Mouse (Mus musculus): Measurements from ENCODE around the gene Fam196b. TPM values are rescaled to one million over a fixed set of nuclear protein-coding genes. Genes with fewer than 3 reads are reported as not detected.

The Fam196b gene
- polyA plus RNA-seq, 1 experiment from 2014 or later: 2.5 TPM

GRCm38 (mm10) chr11:34317001-34317400 lies 2.4 kb downstream of the Fam196b start:
- H3K36me3 ChIP-seq (ENCODE audit: control insufficient read depth, insufficient read depth): no peaks in the 10 kb centered on the region
- H3K4me2 ChIP-seq (ENCODE audit: low read length): peak overlapping the region; percentile 31
- WGBS: 65% methylated on average over 8 of the region's 8 CpGs
- peaks cover 20% of the 10 kb centered on the region for H3K4me1 ChIP-seq (replicated peaks; ENCODE audit: control insufficient read depth, insufficient read depth, low read length)
- H3K9ac ChIP-seq (replicated peaks; ENCODE audit: low read depth, low read length): no peak overlapping the region
- H3K27ac ChIP-seq (ENCODE audit: low read length): no peak overlapping the region
- H3K27me3 ChIP-seq (replicated peaks; ENCODE audit: control insufficient read depth, insufficient read depth, low read length): no peaks in the 10 kb centered on the region
- H3K9me3 ChIP-seq (ENCODE audit: control insufficient read depth, low read length): no peaks in the 10 kb centered on the region
- no peak overlapping the region; the same call in 1 of the 2 replicates for H3K4me3 ChIP-seq (replicated peaks; ENCODE audit: low read length)
- 0 out of 2 replicates have a peak, but pooled peaks have one; percentile 22 for ATAC-seq

- ATAC-seq: no peak
- Histone ChIP-seq H3K4me1 (replicated peaks; ENCODE audit: control insufficient read depth, insufficient read depth, low read length) (peaks cover 20% of the 10 kb centered on the region), H3K36me3 (ENCODE audit: control insufficient read depth, insufficient read depth) (no peaks in the 10 kb centered on the region), H3K9ac (replicated peaks; ENCODE audit: low read depth, low read length) (no peak overlapping the region), H3K27me3 (replicated peaks; ENCODE audit: control insufficient read depth, insufficient read depth, low read length) (no peaks in the 10 kb centered on the region), H3K4me2 (ENCODE audit: low read length) (no peak overlapping the region), H3K27ac (ENCODE audit: low read length) (no peak overlapping the region), H3K9me3 (ENCODE audit: control insufficient read depth, low read length) (no peaks in the 10 kb centered on the region), H3K4me3 (replicated peaks; ENCODE audit: low read length) (no peak overlapping the region)
- WGBS: 82% methylated on average over 1 of the region's 1 CpGs
These were observed 4.7 kb downstream of the Fam196b start for GRCm38 (mm10) chr11:34319282-34319681.

- 66% methylated on average over 8 of the region's 8 CpGs for WGBS
- no peak overlapping the region for H3K27ac ChIP-seq (ENCODE audit: low read length)
- H3K9ac ChIP-seq (replicated peaks; ENCODE audit: low read depth, low read length): no peak overlapping the region
- no peaks in the 10 kb centered on the region for H3K4me1 ChIP-seq (replicated peaks; ENCODE audit: control insufficient read depth, insufficient read depth, low read length)
- no peak overlapping the region for H3K4me3 ChIP-seq (replicated peaks; ENCODE audit: low read length)
- no peak overlapping the region for H3K4me2 ChIP-seq (ENCODE audit: low read length)
- no peak for ATAC-seq
- no peaks in the 10 kb centered on the region for H3K27me3 ChIP-seq (replicated peaks; ENCODE audit: control insufficient read depth, insufficient read depth, low read length)
- no peaks in the 10 kb centered on the region for H3K9me3 ChIP-seq (ENCODE audit: control insufficient read depth, low read length)
- H3K36me3 ChIP-seq (ENCODE audit: control insufficient read depth, insufficient read depth): no peaks in the 10 kb centered on the region
These were observed 9.0 kb downstream of the Fam196b start for GRCm38 (mm10) chr11:34323664-34324063.

GRCm38 (mm10) chr11:34332344-34333031 lies 17.9 kb downstream of the Fam196b start:
- Histone ChIP-seq H3K9me3 (ENCODE audit: control insufficient read depth, low read length) (no peaks in the 10 kb centered on the region), H3K4me1 (replicated peaks; ENCODE audit: control insufficient read depth, insufficient read depth, low read length) (peaks cover 4% of the 10 kb centered on the region; the same call in 1 of the 2 replicates), H3K4me3 (replicated peaks; ENCODE audit: low read length) (no peak overlapping the region), H3K9ac (replicated peaks; ENCODE audit: low read depth, low read length) (no peak overlapping the region), H3K27ac (ENCODE audit: low read length) (no peak overlapping the region), H3K27me3 (replicated peaks; ENCODE audit: control insufficient read depth, insufficient read depth, low read length) (no peaks in the 10 kb centered on the region), H3K36me3 (ENCODE audit: control insufficient read depth, insufficient read depth) (no peaks in the 10 kb centered on the region), H3K4me2 (ENCODE audit: low read length) (no peak overlapping the region)
- 80% methylated on average over 7 of the region's 7 CpGs for WGBS
- ATAC-seq: no peak

GRCm38 (mm10) chr11:34337907-34338306 lies 23.3 kb downstream of the Fam196b start:
- no peak overlapping the region for H3K27ac ChIP-seq (ENCODE audit: low read length)
- no peak overlapping the region for H3K9ac ChIP-seq (replicated peaks; ENCODE audit: low read depth, low read length)
- no peaks in the 10 kb centered on the region for H3K36me3 ChIP-seq (ENCODE audit: control insufficient read depth, insufficient read depth)
- no peak overlapping the region for H3K4me2 ChIP-seq (ENCODE audit: low read length)
- WGBS: 81% methylated on average over 1 of the region's 1 CpGs
- no peak overlapping the region for H3K4me3 ChIP-seq (replicated peaks; ENCODE audit: low read length)
- no peaks in the 10 kb centered on the region for H3K27me3 ChIP-seq (replicated peaks; ENCODE audit: control insufficient read depth, insufficient read depth, low read length)
- no peak for ATAC-seq
- no peaks in the 10 kb centered on the region for H3K4me1 ChIP-seq (replicated peaks; ENCODE audit: control insufficient read depth, insufficient read depth, low read length)
- H3K9me3 ChIP-seq (ENCODE audit: control insufficient read depth, low read length): no peaks in the 10 kb centered on the region

GRCm38 (mm10) chr11:34339693-34340092 lies 25.1 kb downstream of the Fam196b start:
- H3K36me3 ChIP-seq (ENCODE audit: control insufficient read depth, insufficient read depth): no peaks in the 10 kb centered on the region
- no peak for ATAC-seq
- H3K9ac ChIP-seq (replicated peaks; ENCODE audit: low read depth, low read length): no peak overlapping the region
- 82% methylated on average over 5 of the region's 5 CpGs for WGBS
- no peak overlapping the region for H3K4me3 ChIP-seq (replicated peaks; ENCODE audit: low read length)
- no peaks in the 10 kb centered on the region for H3K27me3 ChIP-seq (replicated peaks; ENCODE audit: control insufficient read depth, insufficient read depth, low read length)
- H3K4me1 ChIP-seq (replicated peaks; ENCODE audit: control insufficient read depth, insufficient read depth, low read length): peaks cover 4% of the 10 kb centered on the region
- no peak overlapping the region for H3K4me2 ChIP-seq (ENCODE audit: low read length)
- H3K27ac ChIP-seq (ENCODE audit: low read length): no peak overlapping the region
- no peaks in the 10 kb centered on the region for H3K9me3 ChIP-seq (ENCODE audit: control insufficient read depth, low read length)

GRCm38 (mm10) chr11:34343742-34344307 lies 29.2 kb downstream of the Fam196b start:
- Histone ChIP-seq H3K9ac (replicated peaks; ENCODE audit: low read depth, low read length) (no peak overlapping the region), H3K4me3 (replicated peaks; ENCODE audit: low read length) (no peak overlapping the region), H3K27me3 (replicated peaks; ENCODE audit: control insufficient read depth, insufficient read depth, low read length) (no peaks in the 10 kb centered on the region), H3K27ac (ENCODE audit: low read length) (no peak overlapping the region), H3K4me2 (ENCODE audit: low read length) (no peak overlapping the region), H3K36me3 (ENCODE audit: control insufficient read depth, insufficient read depth) (no peaks in the 10 kb centered on the region), H3K9me3 (ENCODE audit: control insufficient read depth, low read length) (no peaks in the 10 kb centered on the region), H3K4me1 (replicated peaks; ENCODE audit: control insufficient read depth, insufficient read depth, low read length) (peaks cover 10% of the 10 kb centered on the region)
- 68% methylated on average over 4 of the region's 4 CpGs for WGBS
- ATAC-seq: no peak

- WGBS: 37% methylated on average over 5 of the region's 5 CpGs
- H3K4me2 ChIP-seq (ENCODE audit: low read length): no peak overlapping the region
- ATAC-seq: peak; percentile 54
- no peaks in the 10 kb centered on the region for H3K27me3 ChIP-seq (replicated peaks; ENCODE audit: control insufficient read depth, insufficient read depth, low read length)
- no peak overlapping the region for H3K27ac ChIP-seq (ENCODE audit: low read length)
- no peaks in the 10 kb centered on the region for H3K9me3 ChIP-seq (ENCODE audit: control insufficient read depth, low read length)
- H3K4me1 ChIP-seq (replicated peaks; ENCODE audit: control insufficient read depth, insufficient read depth, low read length): peaks cover 13% of the 10 kb centered on the region
- no peak overlapping the region for H3K4me3 ChIP-seq (replicated peaks; ENCODE audit: low read length)
- no peak overlapping the region for H3K9ac ChIP-seq (replicated peaks; ENCODE audit: low read depth, low read length)
- no peaks in the 10 kb centered on the region for H3K36me3 ChIP-seq (ENCODE audit: control insufficient read depth, insufficient read depth)
These were observed 29.7 kb downstream of the Fam196b start for GRCm38 (mm10) chr11:34344310-34344709.

- ATAC-seq: peak; percentile 96
- 0 out of 2 replicates have a peak, but pooled peaks cover 2% of the 10 kb centered on the region for H3K27me3 ChIP-seq (replicated peaks; ENCODE audit: control insufficient read depth, insufficient read depth, low read length)
- H3K4me1 ChIP-seq (replicated peaks; ENCODE audit: control insufficient read depth, insufficient read depth, low read length): peaks cover 13% of the 10 kb centered on the region
- H3K4me2 ChIP-seq (ENCODE audit: low read length): no peak overlapping the region
- H3K36me3 ChIP-seq (ENCODE audit: control insufficient read depth, insufficient read depth): no peaks in the 10 kb centered on the region
- no peaks in the 10 kb centered on the region for H3K9me3 ChIP-seq (ENCODE audit: control insufficient read depth, low read length)
- H3K9ac ChIP-seq (replicated peaks; ENCODE audit: low read depth, low read length): no peak overlapping the region
- H3K4me3 ChIP-seq (replicated peaks; ENCODE audit: low read length): no peak overlapping the region
- H3K27ac ChIP-seq (ENCODE audit: low read length): no peak overlapping the region
- WGBS: 8% methylated on average over 4 of the region's 4 CpGs
These were observed 33.8 kb downstream of the Fam196b start for GRCm38 (mm10) chr11:34348287-34348918.
